Mouse (Mus musculus) C2C12 (cell line): ENCODE data around the gene Bud31.
"Not testable (repeated sequence)": the region's sequence is repeated elsewhere in the genome, so short reads cannot be mapped to it uniquely, and the experiment has no call there.

Experiments
- CEBPB ChIP-seq: IDR thresholded peaks from one replicate; pipeline ENCODE4 v1.6.1; 2011; ENCODE audit warnings: low read depth, mild to moderate bottlenecking, control low read depth, moderate library complexity
- CTCF ChIP-seq: IDR thresholded peaks from one replicate; pipeline ENCODE4 v1.5.1; 2011; ENCODE audit not compliant: control insufficient read depth, insufficient read depth, insufficient read length
- MAX ChIP-seq: IDR thresholded peaks from one replicate; pipeline ENCODE4 v1.6.1; 2011; ENCODE audit warnings: mild to moderate bottlenecking, control low read depth
- MYOD1 ChIP-seq: IDR thresholded peaks from one replicate; pipeline ENCODE4 v1.6.1; 2011; ENCODE audit warnings: low read depth; ENCODE audit not compliant: control insufficient read depth, insufficient read length
- USF1 ChIP-seq: IDR thresholded peaks from one replicate; pipeline ENCODE4 v1.6.1; 2011; ENCODE audit warnings: low read depth, mild to moderate bottlenecking, control low read depth, moderate library complexity

DNA sequence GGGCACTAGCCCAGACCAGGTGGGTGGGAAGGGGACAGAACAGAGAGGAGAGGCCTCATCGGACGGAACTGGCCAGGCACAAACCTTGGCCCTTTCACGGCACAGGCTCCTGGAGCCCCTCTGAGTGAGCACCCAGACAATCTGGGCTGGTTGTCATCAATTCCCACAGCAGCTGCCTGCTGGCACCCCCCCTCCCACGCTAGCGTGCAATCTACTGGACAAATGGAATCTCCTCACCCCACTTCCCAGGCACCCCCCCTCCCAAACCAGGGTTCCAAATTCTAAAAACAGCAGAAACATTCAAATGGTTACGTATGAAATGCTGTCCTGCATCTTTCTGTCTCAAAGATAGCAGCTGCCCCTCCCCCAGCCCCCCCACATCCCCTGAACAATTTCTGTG lies 10.4 kb upstream of the Bud31 start:
- TF ChIP-seq CTCF, MAX, CEBPB, USF1, MYOD1: not testable (repeated sequence)
